Mouse (Mus musculus): ENCODE measurements at regions not wholly inside any gene's neighbourhood (a gene's known extent, or its start where the extent isn't known, plus 50 kb on each side); places are given as distances from the start of the nearest gene placed in this dataset.

GRCm38 (mm10) chr10:110650851-110651250 is 94.4 kb upstream of the E2f7 start:
- H3K9ac ChIP-seq (ENCODE audit: control insufficient read depth, low read depth, low read length, poor library complexity, severe bottlenecking) = no peak overlapping the region
- H3K27me3 ChIP-seq (ENCODE audit: control insufficient read depth in 1 of 2, insufficient read depth in 2 of 2, low read length in 2 of 2) = no peaks in the 10 kb centered on the region
- H3K27ac ChIP-seq (ENCODE audit: control insufficient read depth, low read depth, low read length) = no peak overlapping the region
- H3K36me3 ChIP-seq (ENCODE audit: control insufficient read depth in 1 of 2, insufficient read depth in 2 of 2, low read length in 2 of 2) = no peaks in the 10 kb centered on the region
- no peak overlapping the region for H3K4me3 ChIP-seq (ENCODE audit: control insufficient read depth in 1 of 2, insufficient read depth in 1 of 2, low read depth in 2 of 2, low read length in 2 of 2)
- TF ChIP-seq KAT2A (conservative IDR thresholded peaks at IDR 0.05; ENCODE audit: low read depth, low read length) (no peak), ETS1 (IDR thresholded peaks at IDR 0.05; ENCODE audit: low read depth, low read length) (no peak), ELF1 (IDR thresholded peaks at IDR 0.05; ENCODE audit: low read depth, low read length) (no peak), TBP (IDR thresholded peaks at IDR 0.05; ENCODE audit: low read depth, low read length) (no peak), MAX (IDR thresholded peaks at IDR 0.05; ENCODE audit: low read length) (no peak), HCFC1 (IDR thresholded peaks at IDR 0.05; ENCODE audit: low read depth, low read length) (no peak), RCOR1 (IDR thresholded peaks at IDR 0.05; ENCODE audit: low read depth, low read length) (no peak)
- no peaks in the 10 kb centered on the region for H3K79me2 ChIP-seq (ENCODE audit: control insufficient read depth, insufficient read depth, low read length, poor library complexity)
- H3K4me1 ChIP-seq (ENCODE audit: control insufficient read depth in 1 of 2, insufficient read depth in 2 of 2, low read length in 2 of 2) = no peaks in the 10 kb centered on the region
- DNase-seq (ENCODE audit: low read depth, low spot score) = no peak
- no peaks in the 10 kb centered on the region for H3K9me3 ChIP-seq (replicated peaks; ENCODE audit: insufficient read depth, low read length)

DNA sequence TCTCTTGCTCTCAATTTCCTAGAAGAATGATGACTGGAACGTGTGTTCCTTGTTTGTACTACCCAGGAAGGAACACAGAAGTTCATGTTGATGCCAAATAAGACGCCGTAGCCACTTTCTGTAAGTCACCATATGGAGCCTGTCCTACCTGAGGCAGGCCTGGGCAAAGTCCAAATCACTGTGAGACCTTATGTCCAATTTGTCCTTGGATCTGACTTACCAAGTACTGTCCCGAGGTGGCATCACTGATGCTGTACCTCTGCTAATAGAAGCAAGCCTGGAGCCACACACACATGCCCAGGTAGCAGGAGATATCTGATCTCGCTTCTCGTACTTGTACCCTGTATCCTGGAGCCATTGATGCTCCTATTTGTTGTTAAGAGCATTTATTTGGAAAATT is 91.2 kb upstream of the E2f7 start:
- no peak for DNase-seq (ENCODE audit: low read depth, low spot score)
- Histone ChIP-seq H3K27ac (ENCODE audit: control insufficient read depth, low read depth, low read length) (no peak overlapping the region), H3K36me3 (ENCODE audit: control insufficient read depth in 1 of 2, insufficient read depth in 2 of 2, low read length in 2 of 2) (no peaks in the 10 kb centered on the region), H3K9me3 (replicated peaks; ENCODE audit: insufficient read depth, low read length) (no peaks in the 10 kb centered on the region), H3K27me3 (ENCODE audit: control insufficient read depth in 1 of 2, insufficient read depth in 2 of 2, low read length in 2 of 2) (no peaks in the 10 kb centered on the region), H3K9ac (ENCODE audit: control insufficient read depth, low read depth, low read length, poor library complexity, severe bottlenecking) (no peak overlapping the region), H3K4me1 (ENCODE audit: control insufficient read depth in 1 of 2, insufficient read depth in 2 of 2, low read length in 2 of 2) (no peaks in the 10 kb centered on the region), H3K4me3 (ENCODE audit: control insufficient read depth in 1 of 2, insufficient read depth in 1 of 2, low read depth in 2 of 2, low read length in 2 of 2) (no peak overlapping the region), H3K79me2 (ENCODE audit: control insufficient read depth, insufficient read depth, low read length, poor library complexity) (no peaks in the 10 kb centered on the region)
- TF ChIP-seq TCF12 (IDR thresholded peaks at IDR 0.05; ENCODE audit: low read depth, low read length) = no peak
- no peak for TF ChIP-seq SIN3A (IDR thresholded peaks at IDR 0.05; ENCODE audit: low read length)
- no peak for TF ChIP-seq CTCF (IDR thresholded peaks at IDR 0.05 in 2 of 3, conservative IDR thresholded peaks at IDR 0.05 in 1 of 3; ENCODE audit: control insufficient read depth in 1 of 3, insufficient read depth in 1 of 3, low read depth in 2 of 3, low read length in 3 of 3, poor library complexity in 1 of 3, severe bottlenecking in 1 of 3)
- TF ChIP-seq ZNF384 (IDR thresholded peaks at IDR 0.05; ENCODE audit: low read depth, low read length) = no peak

GRCm38 (mm10) chr10:110658153-110658695 is 87.0 kb upstream of the E2f7 start:
- TF ChIP-seq CTCF (IDR thresholded peaks at IDR 0.05 in 2 of 3, conservative IDR thresholded peaks at IDR 0.05 in 1 of 3; ENCODE audit: control insufficient read depth in 1 of 3, insufficient read depth in 1 of 3, low read depth in 2 of 3, low read length in 3 of 3, poor library complexity in 1 of 3, severe bottlenecking in 1 of 3) = no peak
- no peak for TF ChIP-seq HCFC1 (IDR thresholded peaks at IDR 0.05; ENCODE audit: low read depth, low read length)
- Histone ChIP-seq H3K27me3 (ENCODE audit: control insufficient read depth in 1 of 2, insufficient read depth in 2 of 2, low read length in 2 of 2) (no peaks in the 10 kb centered on the region), H3K4me1 (ENCODE audit: control insufficient read depth in 1 of 2, insufficient read depth in 2 of 2, low read length in 2 of 2) (no peaks in the 10 kb centered on the region), H3K79me2 (ENCODE audit: control insufficient read depth, insufficient read depth, low read length, poor library complexity) (no peaks in the 10 kb centered on the region), H3K9ac (ENCODE audit: control insufficient read depth, low read depth, low read length, poor library complexity, severe bottlenecking) (no peak overlapping the region), H3K9me3 (replicated peaks; ENCODE audit: insufficient read depth, low read length) (no peaks in the 10 kb centered on the region), H3K4me3 (ENCODE audit: control insufficient read depth in 1 of 2, insufficient read depth in 1 of 2, low read depth in 2 of 2, low read length in 2 of 2) (no peak overlapping the region), H3K27ac (ENCODE audit: control insufficient read depth, low read depth, low read length) (no peak overlapping the region), H3K36me3 (ENCODE audit: control insufficient read depth in 1 of 2, insufficient read depth in 2 of 2, low read length in 2 of 2) (no peaks in the 10 kb centered on the region)
- DNase-seq (ENCODE audit: low read depth, low spot score) = no peak
